Mouse (Mus musculus): ENCODE results near the gene Olfr209. TPM values are rescaled to one million over a fixed set of nuclear protein-coding genes. Genes with fewer than 3 reads are reported as not detected.
A peak's percentile ranks its signal among the peaks of the same experiment; 100 is the strongest.
"Not testable (repeated sequence)": the region's sequence is repeated elsewhere in the genome, so short reads cannot be mapped to it uniquely, and the experiment has no call there.

Gene Olfr209
- total RNA-seq (2015), result not detected in 2 replicates
- total RNA-seq (2017), result not detected in 2 replicates

DNA sequence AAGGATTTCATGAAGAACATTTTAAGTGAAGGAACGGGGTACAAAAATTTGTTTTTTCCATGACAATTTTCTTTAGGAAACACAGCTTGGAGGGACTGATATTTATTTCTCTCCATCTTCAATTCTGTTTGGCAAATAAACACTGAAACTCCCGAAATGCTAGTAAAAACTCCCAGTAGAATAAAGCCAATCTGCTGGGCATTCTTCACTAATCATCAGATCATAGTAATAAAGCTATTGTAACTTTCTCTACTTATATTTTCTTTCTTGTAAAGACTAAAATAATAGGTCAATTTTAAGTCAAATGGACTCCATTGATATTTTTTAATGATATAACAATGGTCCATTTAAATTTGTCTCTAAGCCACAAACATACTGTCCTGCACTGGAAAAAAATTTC, at the start of gene Olfr209:
Olfr209 (minus strand) TSS at position 101 of the 400 bp plus-strand sequence.
- no peak for ATAC-seq (replicated peaks; ENCODE audit: poor library complexity)

DNA sequence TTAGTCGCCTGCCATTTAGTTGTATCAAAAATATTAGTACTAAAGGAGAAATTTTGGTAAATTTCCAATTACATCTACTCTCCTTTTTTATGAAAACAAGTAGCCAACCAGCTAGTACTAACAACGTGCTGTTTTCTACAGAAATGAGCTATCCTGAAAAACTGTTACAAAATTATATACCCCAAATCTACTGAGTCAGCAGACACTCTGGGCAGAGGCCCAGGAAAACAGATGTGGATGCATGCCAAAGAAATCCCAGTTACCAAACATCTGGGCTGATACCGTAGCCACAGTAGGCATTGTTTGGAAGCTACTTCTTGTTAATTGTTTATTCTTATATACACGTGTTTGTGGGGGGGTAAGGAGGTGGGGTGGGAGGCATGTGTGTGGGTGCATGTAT, 49.7 kb upstream of the Olfr209 start:
- no peak for ATAC-seq (replicated peaks; ENCODE audit: poor library complexity)

DNA sequence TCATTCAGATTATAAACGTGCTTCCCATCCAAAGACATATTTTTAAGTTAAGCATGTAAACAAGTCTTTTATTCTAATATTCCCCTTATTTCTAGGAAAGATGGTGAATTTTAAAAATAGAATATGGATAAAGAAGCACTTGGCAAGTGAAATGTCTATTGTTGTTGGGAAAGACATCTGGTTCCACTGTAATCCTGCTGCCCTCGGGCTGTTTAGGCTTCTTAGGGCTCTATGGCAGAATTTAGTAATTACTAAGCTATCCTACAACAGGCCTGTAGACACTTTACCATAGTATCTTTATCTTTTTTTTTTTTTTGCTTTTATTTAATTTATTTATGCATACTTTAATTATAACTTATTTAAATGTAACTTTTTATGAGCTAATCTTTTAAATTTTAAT, 46.0 kb upstream of the Olfr209 start:
- ATAC-seq (replicated peaks; ENCODE audit: poor library complexity), result no peak

DNA sequence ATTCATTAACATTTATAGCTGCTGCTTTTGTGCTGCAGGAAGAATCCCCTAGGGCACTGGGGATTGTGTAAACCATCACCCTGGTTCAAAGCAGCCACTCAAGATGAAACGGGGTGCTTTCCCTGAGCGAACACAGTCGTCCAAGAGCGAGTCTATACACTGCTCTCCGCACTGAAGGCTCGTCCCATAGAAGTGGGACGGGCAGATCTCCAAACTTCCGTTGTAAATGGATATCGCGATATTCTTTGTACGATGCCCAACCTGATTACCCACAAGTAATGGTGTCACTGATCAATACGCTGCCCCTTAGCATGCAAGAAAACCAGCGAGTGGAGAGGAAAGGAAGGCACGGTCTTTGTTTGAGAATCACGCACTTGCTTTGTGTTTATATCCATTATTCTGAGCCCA, 45.6 kb upstream of the Olfr209 start:
- no peak for ATAC-seq (replicated peaks; ENCODE audit: poor library complexity)

DNA sequence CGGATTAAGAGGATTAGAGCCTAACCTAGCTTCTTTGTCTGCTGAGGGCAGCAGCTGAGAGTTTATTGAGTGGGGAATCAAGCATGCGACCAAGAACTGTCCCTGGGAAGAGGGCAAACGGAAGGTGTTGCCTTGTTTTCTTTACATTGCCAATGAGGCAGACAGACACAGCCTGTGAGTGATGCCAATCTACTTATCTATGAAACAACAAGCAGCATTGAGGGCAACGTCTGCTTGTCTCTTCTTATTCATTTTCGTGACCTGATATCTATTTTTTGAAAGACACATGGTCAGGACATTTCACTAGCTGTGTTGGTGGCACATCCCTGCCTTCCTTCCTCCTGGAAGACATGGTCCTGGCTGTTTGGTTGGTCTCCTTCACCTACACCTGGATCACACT, 43.2 kb upstream of the Olfr209 start, which contains the start of gene Gabrr3:
Gabrr3 (plus strand) TSS at position 301 of the 400 bp plus-strand sequence.
- ATAC-seq (replicated peaks; ENCODE audit: poor library complexity), result no peak

DNA sequence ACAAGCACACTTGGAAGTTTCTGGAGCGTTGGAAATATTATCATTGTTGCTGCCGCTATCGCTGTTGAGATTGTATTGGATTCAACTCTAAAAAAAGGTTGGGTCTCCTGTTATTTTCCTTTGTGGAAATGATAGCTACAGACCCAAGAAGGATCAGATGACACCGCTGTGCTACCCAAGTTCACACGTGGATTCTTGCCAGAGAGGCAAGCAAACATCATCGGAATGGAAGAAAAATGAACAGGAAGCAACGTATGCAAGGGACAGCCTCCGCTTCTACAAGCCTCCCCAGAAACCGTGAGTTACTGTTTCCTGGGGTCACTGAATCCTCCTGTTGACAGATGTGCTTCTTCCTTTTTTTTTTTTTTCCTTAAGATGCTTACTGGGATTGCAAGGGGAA, 41.0 kb upstream of the Olfr209 start:
- ATAC-seq (replicated peaks; ENCODE audit: poor library complexity), result no peak

DNA sequence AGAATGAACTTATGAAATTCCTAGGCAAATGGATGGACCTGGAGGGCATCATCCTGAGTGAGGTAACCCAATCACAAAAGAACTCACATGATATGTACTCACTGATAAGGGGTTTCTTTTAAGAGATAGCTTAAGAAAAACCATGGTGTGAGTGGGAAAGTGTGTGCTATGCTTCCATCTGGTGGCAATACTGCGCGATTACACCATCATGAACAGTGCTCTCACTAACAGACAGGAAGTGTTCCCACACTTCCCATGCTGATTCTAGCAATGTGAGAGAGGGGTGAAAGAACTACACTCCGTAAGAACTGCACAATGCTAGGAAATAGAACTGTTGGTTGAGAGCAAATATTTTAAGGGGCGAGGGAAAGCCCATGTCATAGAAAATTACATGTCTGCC, 39.9 kb upstream of the Olfr209 start:
- peak; percentile 97 for ATAC-seq (replicated peaks; ENCODE audit: poor library complexity)

DNA sequence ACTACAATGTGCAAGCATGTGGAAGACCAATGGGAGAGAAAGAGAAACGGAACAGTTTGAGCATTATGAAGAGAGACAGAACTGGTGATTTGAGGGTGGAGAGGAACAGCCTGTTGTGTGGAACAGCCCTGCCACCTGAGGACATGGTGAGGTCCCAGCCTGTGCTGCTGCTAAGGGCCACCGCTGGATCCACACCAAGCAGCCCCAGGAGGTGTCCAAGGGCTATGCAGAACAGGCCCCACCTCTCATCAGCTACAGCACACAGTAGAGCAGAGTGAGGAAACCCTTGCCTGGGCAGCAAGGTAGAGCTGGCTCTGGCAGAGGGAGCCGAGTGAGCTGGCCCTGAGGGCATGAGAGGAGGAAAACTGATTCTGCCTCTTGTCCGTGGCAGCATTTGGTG, 38.2 kb upstream of the Olfr209 start:
- ATAC-seq (replicated peaks; ENCODE audit: poor library complexity), result no peak

DNA sequence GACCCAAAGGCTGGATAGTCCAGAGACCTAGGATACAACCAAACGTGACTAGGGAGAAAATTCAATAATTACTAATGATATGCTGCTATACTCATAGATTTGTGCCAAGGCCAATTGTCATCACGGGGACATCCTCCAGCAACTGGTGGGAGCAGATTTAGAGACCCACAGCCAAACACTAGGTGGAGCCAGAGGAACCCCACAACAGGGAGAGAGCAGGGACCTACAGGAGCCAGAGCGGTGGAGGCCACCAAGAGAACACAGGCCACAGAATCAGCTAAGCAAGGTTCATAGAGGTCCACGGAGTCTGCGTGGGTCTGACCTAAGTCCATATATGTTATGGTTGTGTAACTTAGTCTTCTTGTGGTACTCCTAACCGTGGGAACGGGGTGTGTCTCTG, 37.3 kb upstream of the Olfr209 start:
- ATAC-seq (replicated peaks; ENCODE audit: poor library complexity), result peak; percentile 80

DNA sequence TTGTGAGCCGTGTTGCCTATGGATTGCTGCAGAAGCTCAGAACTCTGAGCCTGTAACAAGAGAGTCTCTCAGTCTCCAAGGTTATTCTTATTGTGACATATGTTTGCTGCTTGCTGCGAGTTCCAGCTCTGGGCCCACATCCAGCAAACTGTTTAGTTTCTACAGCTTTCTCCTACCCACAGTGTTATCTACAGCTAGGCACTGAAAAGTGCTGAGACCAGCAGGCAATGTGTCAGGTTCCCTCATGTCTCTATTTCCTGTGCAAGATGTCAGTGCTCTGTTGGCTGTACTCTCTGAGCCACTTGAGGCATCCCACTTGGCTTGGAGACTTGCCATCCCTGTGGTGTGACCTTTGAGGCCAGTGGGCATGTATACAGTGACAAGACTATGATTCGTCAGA, 29.5 kb upstream of the Olfr209 start:
- ATAC-seq (replicated peaks; ENCODE audit: poor library complexity), result no peak

DNA sequence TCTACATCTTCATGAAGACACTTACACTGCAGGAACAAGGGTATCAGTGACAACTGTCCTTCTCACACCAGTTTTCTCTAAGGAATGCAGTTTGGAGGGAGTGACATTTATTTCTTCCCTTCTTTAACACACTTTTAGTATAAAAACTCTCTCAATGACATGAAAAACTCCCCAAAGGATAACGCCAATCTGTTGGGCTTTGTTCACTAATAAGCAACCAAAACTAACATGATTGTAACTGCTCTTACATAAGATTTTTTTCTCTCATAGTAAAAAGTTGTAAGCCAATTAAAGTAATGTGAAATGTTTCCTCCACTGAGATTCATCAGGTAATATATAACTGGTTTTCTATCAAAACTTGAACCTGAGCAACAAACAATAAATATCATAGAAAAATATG, 14.6 kb downstream of the Olfr209 start, which contains the start of gene Olfr206:
Olfr206 (minus strand) TSS at position 101 of the 400 bp plus-strand sequence.
- no peak for ATAC-seq (replicated peaks; ENCODE audit: poor library complexity)

DNA sequence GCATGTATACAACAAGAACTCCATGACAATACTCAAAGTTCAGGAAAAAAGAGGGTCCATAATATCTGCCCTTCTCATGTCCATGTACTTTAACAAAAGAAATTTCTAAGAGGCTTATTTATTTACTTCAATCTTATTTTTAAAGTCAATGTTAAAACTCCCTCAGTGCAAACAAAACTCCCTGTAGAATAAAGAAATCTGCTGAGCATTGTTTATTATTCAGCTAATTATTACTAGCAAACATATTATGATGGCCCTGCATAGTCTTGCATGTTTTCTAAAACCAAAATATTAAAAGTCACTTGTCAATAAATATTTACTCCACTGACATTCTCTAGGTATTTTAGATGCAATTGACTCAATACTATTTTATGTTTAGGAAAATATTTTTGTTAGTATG, 32.8 kb downstream of the Olfr209 start, which contains the start of gene Olfr205:
Olfr205 (minus strand) TSS at position 101 of the 400 bp plus-strand sequence.
- no peak for ATAC-seq (replicated peaks; ENCODE audit: poor library complexity)

DNA sequence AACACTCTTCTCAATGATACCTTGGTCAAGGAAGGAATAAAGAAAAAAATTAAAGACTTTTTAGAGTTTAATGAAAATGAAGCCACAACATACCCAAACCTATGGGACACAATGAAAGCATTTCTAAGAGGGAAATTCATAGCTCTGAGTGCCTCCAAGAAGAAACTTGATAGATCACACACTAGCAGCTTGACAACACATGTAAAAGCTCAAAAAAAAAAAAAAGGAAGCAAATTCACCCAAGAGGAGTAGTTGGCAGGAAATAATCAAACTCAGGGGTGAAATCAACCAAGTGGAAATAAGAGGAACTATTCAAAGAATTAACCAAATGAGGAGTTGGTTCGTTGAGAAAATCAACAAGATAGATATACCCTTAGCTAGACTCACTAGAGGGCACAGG, 40.5 kb downstream of the Olfr209 start:
- not testable (repeated sequence) for ATAC-seq (replicated peaks; ENCODE audit: poor library complexity)

DNA sequence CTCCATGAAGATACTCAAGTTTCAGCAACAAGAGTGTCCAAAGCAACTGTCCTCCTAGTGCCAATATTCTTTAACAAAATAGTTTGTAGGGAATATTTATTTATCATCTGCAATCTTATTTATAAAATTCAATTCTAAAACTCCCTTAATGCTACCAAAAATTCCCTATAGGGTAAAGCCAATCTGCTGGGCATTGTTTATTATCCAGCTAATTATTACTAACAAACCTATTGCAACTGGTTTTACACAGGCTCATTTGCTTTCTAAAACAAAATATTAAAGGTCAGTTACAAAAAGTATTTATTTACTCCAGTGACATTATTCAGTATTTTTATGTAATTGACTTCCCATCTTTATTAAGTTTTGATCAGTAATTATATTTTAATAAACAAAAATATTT, 45.6 kb downstream of the Olfr209 start, which contains the start of gene Olfr204:
Olfr204 (minus strand) TSS at position 101 of the 400 bp plus-strand sequence.
- ATAC-seq (replicated peaks; ENCODE audit: poor library complexity), result no peak

Other genes starting within 250 kb of the Olfr209 start
- gene Olfr194, start 242.9 kb downstream of the Olfr209 start, total RNA-seq (2015), result not detected in 2 replicates
- gene Olfr194, start 242.9 kb downstream of the Olfr209 start, total RNA-seq (2017), result not detected in 2 replicates
- not detected in 2 replicates for gene Olfr195, start 216.9 kb downstream of the Olfr209 start, total RNA-seq (2015)
- not detected in 2 replicates for gene Olfr195, start 216.9 kb downstream of the Olfr209 start, total RNA-seq (2017)
- gene Olfr196, start 193.5 kb downstream of the Olfr209 start, total RNA-seq (2015), result not detected in 2 replicates
- gene Olfr196, start 193.5 kb downstream of the Olfr209 start, total RNA-seq (2017), result not detected in 2 replicates
- gene Olfr198, start 160.5 kb downstream of the Olfr209 start, total RNA-seq (2015), result not detected in 2 replicates
- not detected in 2 replicates for gene Olfr198, start 160.5 kb downstream of the Olfr209 start, total RNA-seq (2017)
- not detected in 2 replicates for gene Olfr199, start 144.2 kb downstream of the Olfr209 start, total RNA-seq (2015)
- not detected in 2 replicates for gene Olfr199, start 144.2 kb downstream of the Olfr209 start, total RNA-seq (2017)
- gene Olfr201, start 91.4 kb downstream of the Olfr209 start, total RNA-seq (2015), result not detected in 2 replicates
- gene Olfr201, start 91.4 kb downstream of the Olfr209 start, total RNA-seq (2017), result not detected in 2 replicates
- not detected in 2 replicates for gene Olfr202, start 77.2 kb downstream of the Olfr209 start, total RNA-seq (2015)
- gene Olfr202, start 77.2 kb downstream of the Olfr209 start, total RNA-seq (2017), result not detected in 2 replicates
- gene Olfr203, start 65.1 kb downstream of the Olfr209 start, total RNA-seq (2015), result not detected in 2 replicates
- gene Olfr203, start 65.1 kb downstream of the Olfr209 start, total RNA-seq (2017), result not detected in 2 replicates
- 0.02 TPM in 1 of 2 replicates, not detected in the other for gene Olfr204, start 45.7 kb downstream of the Olfr209 start, total RNA-seq (2015)
- not detected in 2 replicates for gene Olfr204, start 45.7 kb downstream of the Olfr209 start, total RNA-seq (2017)
- gene Olfr205, start 32.9 kb downstream of the Olfr209 start, total RNA-seq (2015), result not detected in 2 replicates
- gene Olfr205, start 32.9 kb downstream of the Olfr209 start, total RNA-seq (2017), result not detected in 2 replicates
- gene Olfr206, start 14.7 kb downstream of the Olfr209 start, total RNA-seq (2015), result not detected in 2 replicates
- gene Olfr206, start 14.7 kb downstream of the Olfr209 start, total RNA-seq (2017), result not detected in 2 replicates
- gene Gabrr3, start 43.3 kb upstream of the Olfr209 start, total RNA-seq (2015), result not detected in 2 replicates
- gene Gabrr3, start 43.3 kb upstream of the Olfr209 start, total RNA-seq (2017), result not detected in 2 replicates
- gene Riox2, start 107.8 kb upstream of the Olfr209 start, total RNA-seq (2015), result 38.3 and 49.5 TPM in 2 replicates
- gene Riox2, start 107.8 kb upstream of the Olfr209 start, total RNA-seq (2017), result 50.7 and 70.6 TPM in 2 replicates
- gene Crybg3, start 237.0 kb upstream of the Olfr209 start, total RNA-seq (2015), result 13.3 and 14.6 TPM in 2 replicates
- gene Crybg3, start 237.0 kb upstream of the Olfr209 start, total RNA-seq (2017), result 17.9 and 26.8 TPM in 2 replicates